Mouse (Mus musculus): Measurements from ENCODE around the gene Trex2.

- no peak for TF ChIP-seq CTCF (IDR thresholded peaks at IDR 0.05; ENCODE audit: extremely low read depth, insufficient read depth, insufficient read length, insufficient replicate concordance)
- TF ChIP-seq POLR2A (IDR thresholded peaks at IDR 0.05; ENCODE audit: low read depth, low read length) = no peak
These were observed 40.6 kb upstream of the Trex2 start for GRCm38 (mm10) chrX:73475658-73476256.

All from spleen, adult 2 months (tissue).